Mouse (Mus musculus): ENCODE measurements around the gene Psph.
A peak's percentile ranks its signal among the peaks of the same experiment; 100 is the strongest.
"Not testable (repeated sequence)": the region's sequence is repeated elsewhere in the genome, so short reads cannot be mapped to it uniquely, and the experiment has no call there.

The Psph gene

GRCm38 (mm10) chr5:129786818-129787790 lies at the start of gene Psph:
Gene Psph, minus strand, starts transcription at chr5:129787449.
- peak; percentile 99 for DNase-seq (ENCODE audit: extremely low spot score)

GRCm38 (mm10) chr5:129790591-129790990 lies 3.3 kb upstream of the Psph start:
- DNase-seq (ENCODE audit: extremely low spot score) = not testable (repeated sequence)

- no peak for DNase-seq (ENCODE audit: extremely low spot score)
These were observed 757 bp upstream of the Psph start for GRCm38 (mm10) chr5:129787818-129788593.

DNA sequence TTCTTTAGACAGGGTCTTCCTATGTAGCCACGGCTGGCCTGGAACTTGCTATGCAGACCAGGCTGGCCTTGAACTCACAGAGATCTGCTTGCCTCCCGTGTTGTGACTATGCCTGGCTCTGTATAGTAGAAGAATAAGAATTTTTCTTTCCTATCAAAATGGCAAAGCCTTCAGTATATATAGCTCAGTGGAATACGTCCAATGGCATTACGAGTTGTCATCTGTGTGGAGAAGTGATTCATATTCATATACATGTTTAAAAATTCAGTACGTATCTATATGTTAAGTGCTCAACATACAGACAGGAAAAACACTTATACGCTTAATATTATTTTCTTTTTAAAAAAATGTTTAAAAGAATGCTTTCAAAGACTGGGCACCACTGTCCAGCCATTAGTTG lies 1.1 kb downstream of the Psph start:
- DNase-seq (ENCODE audit: extremely low spot score) = no peak

DNA sequence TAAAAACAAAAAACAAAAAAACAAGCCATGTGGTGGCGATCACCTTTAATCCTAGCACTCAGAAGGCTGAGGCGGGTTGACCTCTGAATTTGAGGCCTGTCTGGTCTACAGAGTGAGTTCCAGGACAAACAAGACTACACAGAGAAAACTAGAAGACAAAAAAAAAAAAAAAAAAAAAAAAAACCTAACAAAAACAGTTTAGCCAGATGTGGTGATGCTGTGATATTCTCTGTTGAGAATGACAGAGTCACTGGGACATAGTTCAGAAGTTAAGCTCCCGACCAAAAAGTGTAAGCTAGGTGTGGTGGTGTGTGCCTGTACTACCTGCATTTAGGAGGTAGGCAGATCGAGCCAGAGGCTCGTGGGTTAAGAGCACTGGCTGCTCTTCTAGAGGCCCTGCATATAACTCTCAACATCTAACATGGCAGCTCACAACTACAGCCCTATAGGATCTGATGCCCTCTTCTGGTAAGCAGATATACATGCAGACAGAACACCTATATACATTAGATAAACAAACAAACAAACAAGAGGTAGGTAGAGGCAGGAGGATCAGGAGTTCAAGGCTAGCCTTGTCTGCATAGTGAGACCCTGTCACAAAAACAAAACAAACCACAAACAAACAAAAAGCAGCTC lies 1.9 kb downstream of the Psph start:
- DNase-seq (ENCODE audit: extremely low spot score) = no peak

DNA sequence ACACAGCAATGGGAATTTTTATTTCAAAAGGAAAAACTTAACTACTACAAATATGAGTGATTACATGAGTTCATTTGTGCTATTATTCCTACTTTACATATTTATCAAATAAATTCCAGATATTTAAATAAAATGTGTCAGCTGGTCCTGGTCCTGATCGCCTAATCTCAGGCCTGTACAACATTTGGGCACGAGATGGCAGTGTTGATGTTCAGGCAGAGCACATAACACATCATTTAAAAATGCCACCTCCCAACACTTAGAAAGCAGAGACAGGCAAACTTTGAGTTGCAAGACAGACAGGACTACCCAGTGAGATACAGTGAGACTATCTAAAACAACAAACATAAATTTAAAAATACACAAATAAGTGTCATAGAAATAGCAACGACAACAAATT lies 5.0 kb downstream of the Psph start:
- DNase-seq (ENCODE audit: extremely low spot score) = no peak

DNA sequence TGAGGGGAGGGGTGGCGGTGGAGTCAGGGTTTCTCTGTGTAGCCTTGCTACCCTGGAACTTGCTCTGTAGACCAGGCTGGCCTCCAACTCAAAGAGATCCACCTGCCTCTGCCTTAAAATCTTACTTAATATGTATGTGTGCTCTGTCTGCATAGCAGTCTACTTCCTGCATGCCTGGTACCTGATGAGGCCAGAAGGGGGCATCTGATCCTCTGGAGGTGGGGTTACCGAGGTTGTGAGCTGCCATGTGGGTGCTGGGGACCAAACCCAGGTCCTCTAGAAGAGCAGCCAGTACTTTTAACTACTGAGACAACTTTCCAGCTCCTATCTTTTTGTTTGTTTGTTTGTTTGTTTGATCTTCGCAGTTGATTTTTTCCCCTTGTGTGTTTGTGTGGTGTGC lies 7.1 kb downstream of the Psph start:
- DNase-seq (ENCODE audit: extremely low spot score) = no peak

DNA sequence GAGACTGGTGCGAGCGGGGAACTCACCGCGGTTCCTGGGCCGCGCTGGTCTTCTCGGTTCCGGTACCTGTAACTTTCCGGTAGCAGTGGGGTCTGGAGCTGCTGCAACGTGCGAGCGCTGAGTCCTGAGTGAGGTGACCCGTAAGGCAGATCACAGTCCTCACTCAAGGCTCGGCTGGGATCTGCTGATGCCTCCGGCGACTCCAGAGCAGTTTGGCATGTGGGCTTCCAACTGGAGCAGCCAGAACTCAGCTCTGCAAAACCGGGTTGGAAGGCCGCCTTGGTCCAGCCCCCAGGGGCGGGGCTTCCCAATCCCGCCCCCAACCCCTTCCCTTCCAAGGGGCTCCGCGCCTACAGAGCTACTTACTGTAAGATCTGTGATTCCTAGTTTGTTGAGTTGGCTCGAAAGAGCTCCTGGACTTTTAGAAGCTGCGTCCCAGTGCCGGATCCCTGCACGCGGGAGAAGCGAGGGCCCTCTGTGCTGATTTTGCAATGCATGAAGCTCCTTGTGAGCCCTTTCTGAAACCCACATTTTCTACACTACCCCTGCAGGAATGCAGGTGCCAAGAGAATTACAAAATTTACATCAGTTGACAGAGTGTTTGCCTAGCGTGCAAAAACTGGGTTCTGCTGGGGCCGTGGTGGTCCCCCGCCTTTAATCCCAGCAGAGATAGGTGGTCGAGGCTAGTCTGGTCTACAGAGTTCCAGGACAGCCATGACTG lies 8.1 kb downstream of the Psph start:
- DNase-seq (ENCODE audit: extremely low spot score) = peak; percentile 86

- DNase-seq (ENCODE audit: extremely low spot score) = no peak
These were observed 8.8 kb downstream of the Psph start for GRCm38 (mm10) chr5:129778348-129778995.

GRCm38 (mm10) chr5:129774661-129775060 lies 12.6 kb downstream of the Psph start:
- no peak for DNase-seq (ENCODE audit: extremely low spot score)

GRCm38 (mm10) chr5:129773330-129773729 lies 13.9 kb downstream of the Psph start:
- not testable (repeated sequence) for DNase-seq (ENCODE audit: extremely low spot score)

GRCm38 (mm10) chr5:129772433-129772832 lies 14.8 kb downstream of the Psph start:
- no peak for DNase-seq (ENCODE audit: extremely low spot score)

- no peak for DNase-seq (ENCODE audit: extremely low spot score)
These were observed 16.6 kb downstream of the Psph start for GRCm38 (mm10) chr5:129770443-129771355.

GRCm38 (mm10) chr5:129761865-129762540 lies 25.2 kb downstream of the Psph start:
- no peak for DNase-seq (ENCODE audit: extremely low spot score)

DNA sequence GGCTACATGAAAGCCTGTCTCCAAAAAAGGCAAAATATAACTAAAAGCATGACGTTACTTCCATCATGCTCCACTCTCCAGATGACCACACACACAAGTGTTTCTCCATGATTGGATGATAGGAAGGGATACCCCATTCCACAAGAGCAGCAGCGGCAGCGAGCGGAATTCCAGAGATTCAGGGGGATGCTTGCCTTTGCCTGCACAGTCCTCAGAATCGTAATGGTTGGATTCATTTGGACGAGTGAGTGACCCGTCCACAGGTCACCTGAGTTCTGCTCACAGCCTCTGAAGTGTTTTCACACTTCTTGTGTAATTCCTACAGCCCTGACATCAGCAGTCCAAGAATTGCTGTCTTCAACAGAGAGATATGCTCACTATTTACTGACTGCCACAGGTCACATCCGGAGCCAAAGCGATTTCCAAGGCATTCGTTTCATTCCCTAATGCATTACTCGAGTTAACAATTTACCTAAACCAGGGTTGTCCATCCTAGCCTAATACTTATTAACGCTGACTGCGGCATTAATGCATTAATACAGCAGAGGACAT lies 27.2 kb downstream of the Psph start:
- DNase-seq (ENCODE audit: extremely low spot score) = no peak

- DNase-seq (ENCODE audit: extremely low spot score) = no peak
These were observed 30.4 kb downstream of the Psph start for GRCm38 (mm10) chr5:129756886-129757285.

DNA sequence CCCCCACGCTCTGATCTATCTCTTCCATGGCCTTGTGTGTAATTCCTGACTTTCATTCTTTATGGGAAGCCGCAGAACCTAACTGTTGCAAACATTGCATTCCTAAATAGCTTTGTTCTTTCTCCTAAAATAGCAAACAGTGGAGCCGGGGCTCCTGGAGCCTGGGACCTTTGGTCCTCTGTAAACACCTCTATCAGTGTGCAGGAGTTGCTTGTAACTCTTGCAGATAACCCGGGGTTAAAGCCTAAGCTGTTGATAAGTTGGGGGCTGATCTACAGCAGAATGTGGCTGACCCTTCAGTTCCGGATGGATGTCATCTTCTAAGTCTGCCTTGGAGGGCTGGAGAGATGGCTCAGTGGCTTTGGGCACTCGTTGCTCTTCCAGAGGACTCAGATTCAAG lies 43.2 kb downstream of the Psph start:
- no peak for DNase-seq (ENCODE audit: extremely low spot score)

GRCm38 (mm10) chr5:129742903-129743488 lies 44.3 kb downstream of the Psph start:
- no peak for DNase-seq (ENCODE audit: extremely low spot score)

DNA sequence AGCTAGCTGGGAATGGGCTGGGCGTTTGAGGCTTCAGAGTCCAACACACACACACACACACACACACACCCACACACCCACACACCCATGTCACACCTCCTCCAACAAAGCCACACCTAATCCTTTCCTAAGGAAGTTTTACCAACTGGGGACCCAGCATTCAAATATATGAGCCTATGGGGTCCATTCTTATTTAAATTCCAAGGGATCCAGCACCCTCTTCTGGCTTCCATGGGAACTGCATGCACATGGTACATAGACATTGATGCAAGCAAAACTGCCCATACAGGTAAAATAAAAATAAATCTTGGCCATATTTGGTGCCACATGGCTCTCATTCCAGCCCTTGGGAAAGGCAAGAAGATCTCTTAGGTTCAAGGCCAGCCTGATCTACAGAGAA lies 46.3 kb downstream of the Psph start:
- no peak for DNase-seq (ENCODE audit: extremely low spot score)
